Mouse (Mus musculus) hindbrain, embryonic 14.5 days (tissue): ENCODE data around the gene Gdnf. TPM values are rescaled to one million over a fixed set of nuclear protein-coding genes. Genes with fewer than 3 reads are reported as not detected.
A peak's percentile ranks its signal among the peaks of the same experiment; 100 is the strongest.

Experiments used
- ATAC-seq: fragments of 200-750 bp; cut with Nextera tagmentation; 2 replicates; pipeline ENCODE4 v1.8.0; 2017; ENCODE audit warnings: moderate number of reproducible peaks, mild to moderate bottlenecking, moderate TSS enrichment, moderate library complexity; ENCODE audit not compliant: low FRiP score
- DNase-seq: peaks from one replicate; pipeline ENCODE4 v3.0.0-alpha.2; 2015; ENCODE audit warnings: low spot score
- H3K27ac ChIP-seq: fragments of 300-500 bp; sonication (generic); 2 replicates; pipeline ENCODE4 v1.5.1; 2014; ENCODE audit warnings: mild to moderate bottlenecking, moderate library complexity
- H3K27me3 ChIP-seq: fragments of 300-500 bp; sonication (generic); 2 replicates; pipeline ENCODE4 v1.6.1; 2014; ENCODE audit warnings: mild to moderate bottlenecking, low read length, mixed read lengths; ENCODE audit not compliant: control insufficient read depth, insufficient read depth
- H3K36me3 ChIP-seq: fragments of 300-500 bp; sonication (generic); replicated peaks from 2 replicates; pipeline ENCODE4 v1.6.1; 2014; ENCODE audit not compliant: control insufficient read depth, insufficient read depth
- H3K4me1 ChIP-seq: fragments of 300-500 bp; sonication (generic); replicated peaks from 2 replicates; pipeline ENCODE4 v1.6.1; 2014; ENCODE audit warnings: antibody characterized with exemption, low read length, mixed read lengths; ENCODE audit not compliant: control insufficient read depth, insufficient read depth
- H3K4me2 ChIP-seq: fragments of 300-500 bp; sonication (generic); replicated peaks from 2 replicates; pipeline ENCODE4 v1.6.1; 2014; ENCODE audit warnings: mild to moderate bottlenecking, moderate library complexity
- H3K4me3 ChIP-seq: fragments of 300-500 bp; sonication (generic); replicated peaks from 2 replicates; pipeline ENCODE4 v1.5.1; 2014; ENCODE audit warnings: mild to moderate bottlenecking, low read length
- H3K9ac ChIP-seq: fragments of 300-500 bp; sonication (generic); 2 replicates; pipeline ENCODE4 v1.6.1; 2014
- H3K9me3 ChIP-seq: fragments of 300-500 bp; sonication (generic); 2 replicates; pipeline ENCODE4 v1.6.1; 2016; ENCODE audit warnings: low read length; ENCODE audit not compliant: control insufficient read depth
- WGBS: fragments of 180-500 bp; shearing (Covaris S2); extraction: QIAGEN DNeasy Blood & Tissue Kit; methylation state at CpG from one replicate; pipeline ENCODE4 v1.1.7; 2014; 5-methylcytosine and 5-hydroxymethylcytosine counted together
- polyA plus RNA-seq: library from polyadenylated mRNA; unstranded; fragments of >200 nt; fragmentation: Nextera tagmentation; extraction: Ambion mirVana; gene quantifications from 2 replicates; pipeline ENCODE4 v1.2.1, GENCODE M21; 2014

Gene Gdnf
- polyA plus RNA-seq, 1 experiment from 2014 or later = 0.19 TPM

GRCm38 (mm10) chr15:7877560-7878467, 67.2 kb downstream of the Gdnf start:
- Histone ChIP-seq H3K4me1 (peaks cover 5% of the 10 kb centered on the region), H3K4me2 (peak overlapping the region; percentile 17; the same call in 1 of the 2 replicates), H3K9ac (no peak overlapping the region), H3K4me3 (no peak overlapping the region), H3K27ac (no peak overlapping the region), H3K27me3 (no peaks in the 10 kb centered on the region), H3K9me3 (no peaks in the 10 kb centered on the region), H3K36me3 (peaks cover 4% of the 10 kb centered on the region)
- WGBS = 31% methylated on average over 22 of the region's 22 CpGs
- ATAC-seq (peak; percentile 46; the same call in 1 of the 2 replicates), DNase-seq (no peak)

- ATAC-seq (no peak), DNase-seq (no peak)
- Histone ChIP-seq H3K4me2 (no peak overlapping the region), H3K27me3 (no peaks in the 10 kb centered on the region), H3K9ac (no peak overlapping the region), H3K27ac (no peak overlapping the region), H3K9me3 (no peaks in the 10 kb centered on the region), H3K36me3 (peaks cover 9% of the 10 kb centered on the region), H3K4me3 (no peak overlapping the region), H3K4me1 (peaks cover 5% of the 10 kb centered on the region)
- 83% methylated on average over 10 of the region's 10 CpGs for WGBS
Measured at GRCm38 (mm10) chr15:7878861-7879260, 68.2 kb downstream of the Gdnf start.

GRCm38 (mm10) chr15:7879956-7880355, 69.3 kb downstream of the Gdnf start:
- no peak for DNase-seq
- peaks cover 5% of the 10 kb centered on the region for H3K4me1 ChIP-seq
- no peak overlapping the region for H3K4me3 ChIP-seq
- H3K9me3 ChIP-seq = no peaks in the 10 kb centered on the region
- H3K27me3 ChIP-seq = no peaks in the 10 kb centered on the region
- H3K4me2 ChIP-seq = no peak overlapping the region
- no peak overlapping the region for H3K27ac ChIP-seq
- H3K36me3 ChIP-seq = peaks cover 9% of the 10 kb centered on the region
- no peak overlapping the region for H3K9ac ChIP-seq
- 47% methylated on average over 7 of the region's 7 CpGs for WGBS
- no peak for ATAC-seq

- Histone ChIP-seq H3K36me3 (peaks cover 9% of the 10 kb centered on the region), H3K4me1 (no peaks in the 10 kb centered on the region), H3K27me3 (no peaks in the 10 kb centered on the region), H3K9ac (no peak overlapping the region), H3K9me3 (no peaks in the 10 kb centered on the region), H3K4me3 (no peak overlapping the region), H3K27ac (no peak overlapping the region), H3K4me2 (no peak overlapping the region)
- WGBS = 93% methylated on average over 11 of the region's 11 CpGs
- ATAC-seq (no peak), DNase-seq (no peak)
Measured at GRCm38 (mm10) chr15:7884181-7884580, 73.5 kb downstream of the Gdnf start.

GRCm38 (mm10) chr15:7885106-7885505, 74.5 kb downstream of the Gdnf start:
- Histone ChIP-seq H3K27ac (no peak overlapping the region), H3K4me2 (no peak overlapping the region), H3K27me3 (no peaks in the 10 kb centered on the region), H3K9ac (no peak overlapping the region), H3K9me3 (no peaks in the 10 kb centered on the region), H3K36me3 (peaks cover 9% of the 10 kb centered on the region), H3K4me3 (no peak overlapping the region), H3K4me1 (no peaks in the 10 kb centered on the region)
- WGBS = 79% methylated on average over 10 of the region's 10 CpGs
- ATAC-seq (no peak), DNase-seq (no peak)

- H3K36me3 ChIP-seq = peaks cover 9% of the 10 kb centered on the region
- H3K9me3 ChIP-seq = no peaks in the 10 kb centered on the region
- H3K4me1 ChIP-seq = no peaks in the 10 kb centered on the region
- H3K4me3 ChIP-seq = no peak overlapping the region
- H3K9ac ChIP-seq = no peak overlapping the region
- H3K4me2 ChIP-seq = no peak overlapping the region
- 94% methylated on average over 8 of the region's 8 CpGs for WGBS
- H3K27ac ChIP-seq = no peak overlapping the region
- DNase-seq = no peak
- no peak for ATAC-seq
- H3K27me3 ChIP-seq = no peaks in the 10 kb centered on the region
Measured at GRCm38 (mm10) chr15:7886591-7886990, 75.9 kb downstream of the Gdnf start.
